In the genomic region with DNA sequence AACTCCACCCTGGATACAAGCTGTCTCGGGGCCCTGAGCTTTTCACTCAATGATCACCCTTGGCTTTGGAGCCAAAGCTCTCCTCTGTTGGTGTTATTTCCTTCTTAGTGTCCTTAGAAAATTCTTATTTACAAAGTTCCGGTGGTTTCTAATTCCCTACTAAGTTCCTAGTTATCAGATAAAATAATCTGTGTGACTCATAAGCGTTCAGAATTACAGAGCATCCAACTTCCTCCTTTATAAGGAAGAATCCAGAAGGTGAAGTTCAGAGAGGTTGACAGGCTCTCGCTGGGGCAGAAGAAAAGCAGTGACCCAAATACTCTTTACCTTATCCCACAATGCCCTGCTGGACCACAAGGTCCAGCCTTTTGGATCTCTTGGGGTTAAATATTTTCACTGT, we compare ENCODE assay signal across 15 mouse cellular contexts.
"Had no signal": no experiment of that assay in that cellular context is flagged by ENCODE, and none has a peak within 500 bp of the region (broad histone marks: within the 10 kb centered on the region; RNA-seq: fewer than 3 reads in every experiment).

No protein-coding gene starts in this region.

- H3K9ac ChIP-seq: limb, embryonic 13.5 days; liver, embryonic 14.5 days; midbrain, embryonic 12.5 days; neural tube, embryonic 15.5 days had no signal

- DNase-seq: kidney, adult 9 months; kidney, postnatal 36 days; layer of hippocampus, adult 9-11 months; layer of hippocampus, postnatal 36 days; lung, adult 18-20 months; lung, postnatal 36 days; spleen, adult 18-20 months; thymus, adult 2 months; thymus, postnatal 25 days had no signal

- H3K9me3 ChIP-seq: limb, embryonic 13.5 days; megakaryocyte, embryonic 14.5 days; midbrain, embryonic 12.5 days; neural tube, embryonic 15.5 days had no signal

- H3K4me1 ChIP-seq: neural tube, embryonic 15.5 days had no signal

- H3K36me3 ChIP-seq: limb, embryonic 13.5 days; midbrain, embryonic 12.5 days; neural tube, embryonic 15.5 days had no signal

- H3K27ac ChIP-seq: kidney, postnatal 0 days; limb, embryonic 13.5 days; liver, embryonic 14.5 days; midbrain, embryonic 12.5 days; neural tube, embryonic 15.5 days had no signal

- H3K4me3 ChIP-seq: limb, embryonic 13.5 days; megakaryocyte, embryonic 14.5 days; midbrain, embryonic 12.5 days; neural tube, embryonic 15.5 days had no signal

- H3K27me3 ChIP-seq: limb, embryonic 13.5 days; megakaryocyte, embryonic 14.5 days; midbrain, embryonic 12.5 days; neural tube, embryonic 15.5 days had no signal

- H3K4me2 ChIP-seq: limb, embryonic 13.5 days; midbrain, embryonic 12.5 days; neural tube, embryonic 15.5 days had no signal
